Mouse (Mus musculus) erythroblast, adult 5-6 weeks (primary cell): ENCODE results near the gene Tmem158. TPM values are rescaled to one million over a fixed set of nuclear protein-coding genes. Genes with fewer than 3 reads are reported as not detected.

Experiments used
- total RNA-seq, 2 experiments: library from RNA; stranded (forward) in 1 of 2; stranded (reverse) in 1 of 2; fragments of 150-400 nt in 1 of 2; fragments of 200-764, 138-1000 nt in 1 of 2; gene quantifications; 2 replicates each; pipeline versions ENCODE4 v1.2.3 to v1.2.4; 2015 to 2017; ENCODE audit warnings: low replicate concordance in 2 of 2

Gene Tmem158
- total RNA-seq, 2 experiments from 2014 or later, result not detected

Other genes with a start within 250 kb of the Tmem158 start
- 2.5 and 5.4 TPM in 2 replicates for gene Tmem42, start 239.4 kb downstream of the Tmem158 start, total RNA-seq (2015; ENCODE audit: low replicate concordance)
- gene Tmem42, start 239.4 kb downstream of the Tmem158 start, total RNA-seq (2017; ENCODE audit: low replicate concordance), result 1.1 and 1.3 TPM in 2 replicates
- gene Tgm4, start 226.0 kb downstream of the Tmem158 start, total RNA-seq (2015; ENCODE audit: low replicate concordance), result not detected in 2 replicates
- gene Tgm4, start 226.0 kb downstream of the Tmem158 start, total RNA-seq (2017; ENCODE audit: low replicate concordance), result not detected in 2 replicates
- 11.7 and 24.9 TPM in 2 replicates for gene Zdhhc3, start 147.6 kb downstream of the Tmem158 start, total RNA-seq (2015; ENCODE audit: low replicate concordance)
- gene Zdhhc3, start 147.6 kb downstream of the Tmem158 start, total RNA-seq (2017; ENCODE audit: low replicate concordance), result 8.4 and 15.1 TPM in 2 replicates
- 6.5 and 12.3 TPM in 2 replicates for gene Exosc7, start 147.5 kb downstream of the Tmem158 start, total RNA-seq (2015; ENCODE audit: low replicate concordance)
- gene Exosc7, start 147.5 kb downstream of the Tmem158 start, total RNA-seq (2017; ENCODE audit: low replicate concordance), result 12.9 and 24.5 TPM in 2 replicates
- not detected in 2 replicates for gene Clec3b, start 109.8 kb downstream of the Tmem158 start, total RNA-seq (2015; ENCODE audit: low replicate concordance)
- gene Clec3b, start 109.8 kb downstream of the Tmem158 start, total RNA-seq (2017; ENCODE audit: low replicate concordance), result not detected in 2 replicates
- gene Cdcp1, start 44.7 kb downstream of the Tmem158 start, total RNA-seq (2015; ENCODE audit: low replicate concordance), result not detected in 2 replicates
- not detected in 2 replicates for gene Cdcp1, start 44.7 kb downstream of the Tmem158 start, total RNA-seq (2017; ENCODE audit: low replicate concordance)
- gene Lars2, start 106.2 kb upstream of the Tmem158 start, total RNA-seq (2015; ENCODE audit: low replicate concordance), result 2,544 and 3,040 TPM in 2 replicates
- 52.1 and 815 TPM in 2 replicates for gene Lars2, start 106.2 kb upstream of the Tmem158 start, total RNA-seq (2017; ENCODE audit: low replicate concordance)
- 10.7 and 19.2 TPM in 2 replicates for gene Limd1, start 217.9 kb upstream of the Tmem158 start, total RNA-seq (2015; ENCODE audit: low replicate concordance)
- gene Limd1, start 217.9 kb upstream of the Tmem158 start, total RNA-seq (2017; ENCODE audit: low replicate concordance), result 14.1 and 22.6 TPM in 2 replicates